Mouse (Mus musculus): ENCODE results near the gene Fbll1. TPM values are rescaled to one million over a fixed set of nuclear protein-coding genes. Genes with fewer than 3 reads are reported as not detected.

Fbll1 gene
- total RNA-seq (2023): not detected

GRCm38 (mm10) chr11:35798874-35799273 is at the start of gene Fbll1:
Gene Fbll1, minus strand, starts transcription at chr11:35798884.

GRCm38 (mm10) chr11:35834022-35834760 is 35.5 kb upstream of the Fbll1 start, which contains the start of gene Rars:
Gene Rars, minus strand, starts transcription at chr11:35834506.

GRCm38 (mm10) chr11:35769188-35769745 is 29.4 kb downstream of the Fbll1 start, which contains the start of gene Pank3:
Gene Pank3, plus strand, starts transcription at chr11:35769484.

Other genes with a start within 250 kb of the Fbll1 start
- 23.4 TPM for gene Pank3, start 29.4 kb downstream of the Fbll1 start, total RNA-seq (2023)
- gene Rars, start 35.6 kb upstream of the Fbll1 start, total RNA-seq (2023): 61.3 TPM
- 0.56 TPM for gene Wwc1, start 181.6 kb upstream of the Fbll1 start, total RNA-seq (2023)